Mouse (Mus musculus): ENCODE data around the gene Fry.

DNA sequence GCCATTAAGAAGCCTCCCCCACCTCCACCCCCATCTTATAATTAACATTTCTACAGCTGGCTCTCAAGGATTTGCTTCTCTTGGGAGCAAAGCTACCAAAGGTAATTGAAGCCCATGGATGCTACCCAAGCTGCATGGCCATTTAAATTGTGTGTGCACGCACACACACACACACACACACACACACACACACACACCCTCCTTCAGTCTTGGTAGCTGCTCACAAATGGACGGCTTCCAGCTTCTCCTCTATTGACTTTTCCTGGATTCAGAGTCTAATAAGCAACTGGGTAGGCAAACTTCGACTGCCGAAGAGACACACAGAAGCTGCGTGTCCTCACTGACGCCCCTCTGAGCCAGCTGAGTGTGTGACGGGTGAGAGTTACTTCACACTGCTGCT is 11.7 kb downstream of the Fry start:
- TF ChIP-seq CTCF (IDR thresholded peaks at IDR 0.05; ENCODE audit: low read depth, low read length): no peak
- TF ChIP-seq POLR2A (IDR thresholded peaks at IDR 0.05; ENCODE audit: insufficient read depth, low read length): no peak
